Mouse (Mus musculus) megakaryocyte, embryonic 14.5 days (primary cell): ENCODE results near the gene Gm960. TPM values are rescaled to one million over a fixed set of nuclear protein-coding genes. Genes with fewer than 3 reads are reported as not detected.

Source experiments
- H3K27me3 ChIP-seq: replicated peaks from 2 replicates; pipeline ENCODE3; 2012; ENCODE audit warnings: inconsistent platforms
- H3K36me3 ChIP-seq: replicated peaks from 2 replicates; pipeline ENCODE3; 2012; ENCODE audit warnings: low read length, inconsistent platforms, mixed read lengths
- H3K4me1 ChIP-seq: 2 replicates; pipeline ENCODE4 v1.6.1; 2012; ENCODE audit warnings: inconsistent platforms
- H3K4me3 ChIP-seq: replicated peaks from 2 replicates; pipeline ENCODE3; 2012; ENCODE audit warnings: moderate library complexity, mild to moderate bottlenecking, inconsistent platforms
- H3K9me3 ChIP-seq: 2 replicates; pipeline ENCODE4 v1.6.1; 2012; ENCODE audit warnings: inconsistent platforms
- FLI1 ChIP-seq: IDR thresholded peaks from 2 replicates; pipeline ENCODE4 v1.6.1; 2012; ENCODE audit warnings: low read length, inconsistent platforms, mixed read lengths
- GATA1 ChIP-seq: IDR thresholded peaks from 3 replicates; pipeline ENCODE4 v1.6.1; 2012; ENCODE audit warnings: mixed read lengths, low read length, inconsistent platforms, borderline replicate concordance
- polyA plus RNA-seq: library from polyadenylated mRNA; stranded (reverse); fragments of >175 nt; gene quantifications from 2 replicates; pipeline ENCODE4 v1.2.3, GENCODE M21; 2012; ENCODE audit warnings: low replicate concordance; ENCODE audit not compliant: insufficient read depth

Gene Gm960
- polyA plus RNA-seq, 1 experiment = not detected

- TF ChIP-seq GATA1 (no peak), FLI1 (no peak)
- Histone ChIP-seq H3K36me3 (no peaks in the 10 kb centered on the region), H3K9me3 (no peaks in the 10 kb centered on the region), H3K4me1 (peaks cover 3% of the 10 kb centered on the region; the same call in 1 of the 2 replicates), H3K27me3 (peaks cover 30% of the 10 kb centered on the region), H3K4me3 (no peak overlapping the region)
These were observed 40.6 kb upstream of the Gm960 start for GRCm38 (mm10) chr19:4739053-4739452.

- H3K9me3 ChIP-seq = no peaks in the 10 kb centered on the region
- peaks cover 3% of the 10 kb centered on the region; the same call in 1 of the 2 replicates for H3K4me1 ChIP-seq
- H3K4me3 ChIP-seq = no peak overlapping the region
- no peaks in the 10 kb centered on the region for H3K36me3 ChIP-seq
- H3K27me3 ChIP-seq = peaks cover 35% of the 10 kb centered on the region
- TF ChIP-seq GATA1 = no peak
- TF ChIP-seq FLI1 = no peak
These were observed 39.4 kb upstream of the Gm960 start for GRCm38 (mm10) chr19:4737866-4738265.

DNA sequence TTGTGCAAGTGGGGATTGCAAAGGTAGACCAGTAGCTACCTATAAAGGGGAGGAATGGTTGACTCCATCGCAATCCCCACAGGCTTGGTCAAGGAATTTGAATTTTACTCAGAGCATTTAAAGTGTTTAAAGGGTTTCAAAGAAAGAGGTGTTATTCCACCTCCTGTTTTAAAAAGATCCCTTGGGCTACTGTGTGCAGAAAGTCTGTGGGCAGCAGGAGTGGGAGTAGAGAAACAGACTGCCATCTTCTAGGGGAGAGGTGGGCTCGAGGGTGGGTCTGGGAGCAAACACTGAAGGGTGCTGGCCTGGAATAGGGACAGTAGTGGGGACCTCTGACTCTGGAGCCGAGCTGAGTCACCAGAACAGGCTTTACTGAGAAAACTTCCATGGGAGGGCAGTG lies 34.6 kb upstream of the Gm960 start:
- Histone ChIP-seq H3K4me1 (no peaks in the 10 kb centered on the region), H3K9me3 (no peaks in the 10 kb centered on the region), H3K27me3 (peaks cover 42% of the 10 kb centered on the region), H3K4me3 (no peak overlapping the region), H3K36me3 (no peaks in the 10 kb centered on the region)
- TF ChIP-seq FLI1 (no peak), GATA1 (no peak)

DNA sequence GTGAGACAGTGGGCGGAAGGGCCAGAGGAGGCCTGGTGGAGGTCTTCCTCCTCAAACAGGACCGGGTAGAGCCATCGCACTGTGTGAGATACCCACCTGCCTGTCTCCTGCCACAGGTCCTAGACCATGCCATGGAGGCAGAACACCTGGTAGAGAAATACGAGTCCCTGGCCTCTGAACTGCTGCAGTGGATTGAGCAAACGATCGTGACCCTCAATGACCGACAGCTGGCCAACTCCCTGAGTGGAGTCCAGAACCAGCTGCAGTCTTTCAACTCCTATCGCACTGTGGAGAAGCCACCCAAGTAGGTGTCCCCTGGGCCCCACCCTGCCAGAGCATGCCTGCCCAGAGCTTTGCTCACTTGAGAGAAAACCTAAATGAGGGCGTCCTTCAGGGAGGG lies 30.7 kb upstream of the Gm960 start:
- no peaks in the 10 kb centered on the region for H3K4me1 ChIP-seq
- no peaks in the 10 kb centered on the region for H3K9me3 ChIP-seq
- TF ChIP-seq GATA1 = no peak
- no peak for TF ChIP-seq FLI1
- H3K27me3 ChIP-seq = peaks cover 62% of the 10 kb centered on the region
- H3K4me3 ChIP-seq = no peak overlapping the region
- no peaks in the 10 kb centered on the region for H3K36me3 ChIP-seq

GRCm38 (mm10) chr19:4720671-4721244 lies 22.3 kb upstream of the Gm960 start:
- Histone ChIP-seq H3K4me1 (peaks cover 19% of the 10 kb centered on the region), H3K9me3 (no peaks in the 10 kb centered on the region), H3K4me3 (no peak overlapping the region), H3K36me3 (no peaks in the 10 kb centered on the region), H3K27me3 (peaks cover 75% of the 10 kb centered on the region)
- no peak for TF ChIP-seq GATA1
- no peak for TF ChIP-seq FLI1

- H3K36me3 ChIP-seq = no peaks in the 10 kb centered on the region
- H3K4me1 ChIP-seq = peaks cover 19% of the 10 kb centered on the region
- H3K4me3 ChIP-seq = no peak overlapping the region
- H3K27me3 ChIP-seq = peaks cover 76% of the 10 kb centered on the region
- no peaks in the 10 kb centered on the region for H3K9me3 ChIP-seq
- no peak for TF ChIP-seq FLI1
- TF ChIP-seq GATA1 = no peak
These were observed 21.6 kb upstream of the Gm960 start for GRCm38 (mm10) chr19:4720112-4720511.

DNA sequence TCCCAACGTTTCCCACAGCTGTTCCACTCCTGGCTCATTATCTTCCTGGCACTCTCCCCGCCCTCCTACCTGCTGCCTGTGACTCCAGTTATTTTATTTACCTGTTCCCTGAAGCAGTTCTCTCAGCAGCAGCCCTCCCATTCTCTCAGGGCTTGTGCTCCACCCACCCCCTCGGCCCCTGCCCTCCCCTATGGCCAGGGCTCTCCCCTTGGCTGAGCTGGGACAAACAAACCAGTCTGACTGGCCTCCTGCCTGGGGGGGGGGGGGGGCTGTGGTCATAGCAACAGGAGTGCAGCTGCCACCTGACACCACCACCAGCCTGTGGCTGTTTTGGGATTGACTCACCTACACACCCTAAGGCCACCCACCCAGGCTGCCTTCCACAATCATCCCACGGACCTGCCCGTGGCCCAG lies 20.9 kb upstream of the Gm960 start:
- TF ChIP-seq FLI1 (no peak), GATA1 (no peak)
- Histone ChIP-seq H3K4me3 (no peak overlapping the region), H3K36me3 (no peaks in the 10 kb centered on the region), H3K9me3 (no peaks in the 10 kb centered on the region), H3K4me1 (peaks cover 19% of the 10 kb centered on the region), H3K27me3 (peaks cover 79% of the 10 kb centered on the region)

DNA sequence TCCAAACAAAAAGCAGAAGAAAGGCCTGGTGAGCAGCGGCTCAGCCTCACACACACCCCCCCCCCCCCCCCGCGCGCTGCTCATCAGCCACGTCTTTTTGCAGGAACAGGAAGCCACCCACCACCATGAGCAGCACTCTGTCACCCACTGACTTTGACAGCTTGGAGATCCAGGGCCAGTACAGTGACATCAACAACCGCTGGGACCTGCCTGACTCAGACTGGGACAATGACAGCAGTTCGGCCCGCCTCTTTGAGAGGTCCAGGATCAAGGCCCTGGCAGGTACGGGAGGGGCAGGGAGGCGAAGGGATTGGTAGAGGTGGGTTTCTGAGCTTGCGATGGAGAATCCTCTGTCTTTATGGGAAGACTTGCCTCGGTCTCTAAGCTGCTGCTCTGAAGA lies 20.2 kb upstream of the Gm960 start:
- TF ChIP-seq GATA1 (no peak), FLI1 (no peak)
- Histone ChIP-seq H3K4me1 (peaks cover 19% of the 10 kb centered on the region), H3K36me3 (no peaks in the 10 kb centered on the region), H3K27me3 (peaks cover 79% of the 10 kb centered on the region), H3K4me3 (peak overlapping the region; percentile 83), H3K9me3 (no peaks in the 10 kb centered on the region)

DNA sequence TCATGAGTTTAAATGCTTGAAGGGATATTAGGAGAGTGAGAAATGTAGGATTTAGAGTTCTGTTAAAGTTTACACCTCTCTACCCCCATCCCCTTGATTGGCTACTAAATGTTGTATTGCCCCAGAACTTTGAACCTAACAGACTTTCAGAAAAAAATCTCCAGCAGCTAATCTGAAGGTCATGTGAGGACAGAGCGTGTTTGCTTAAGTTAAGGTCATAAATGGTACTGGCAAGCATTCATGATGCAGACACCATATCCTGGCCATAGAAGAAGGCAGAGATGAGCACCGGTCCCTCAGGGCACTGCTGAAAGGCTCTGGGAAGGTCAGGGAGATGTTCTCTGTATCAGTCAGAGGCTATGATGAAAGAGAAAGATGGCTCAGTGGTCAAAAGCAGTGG lies 18.8 kb upstream of the Gm960 start:
- Histone ChIP-seq H3K9me3 (no peaks in the 10 kb centered on the region), H3K4me3 (no peak overlapping the region), H3K4me1 (peaks cover 30% of the 10 kb centered on the region), H3K27me3 (peaks cover 83% of the 10 kb centered on the region), H3K36me3 (no peaks in the 10 kb centered on the region)
- TF ChIP-seq GATA1 = no peak
- no peak for TF ChIP-seq FLI1

- Histone ChIP-seq H3K27me3 (peaks cover 83% of the 10 kb centered on the region), H3K4me1 (peaks cover 35% of the 10 kb centered on the region), H3K4me3 (no peak overlapping the region), H3K36me3 (no peaks in the 10 kb centered on the region), H3K9me3 (no peaks in the 10 kb centered on the region)
- no peak for TF ChIP-seq GATA1
- no peak for TF ChIP-seq FLI1
These were observed 18.3 kb upstream of the Gm960 start for GRCm38 (mm10) chr19:4716756-4717155.

DNA sequence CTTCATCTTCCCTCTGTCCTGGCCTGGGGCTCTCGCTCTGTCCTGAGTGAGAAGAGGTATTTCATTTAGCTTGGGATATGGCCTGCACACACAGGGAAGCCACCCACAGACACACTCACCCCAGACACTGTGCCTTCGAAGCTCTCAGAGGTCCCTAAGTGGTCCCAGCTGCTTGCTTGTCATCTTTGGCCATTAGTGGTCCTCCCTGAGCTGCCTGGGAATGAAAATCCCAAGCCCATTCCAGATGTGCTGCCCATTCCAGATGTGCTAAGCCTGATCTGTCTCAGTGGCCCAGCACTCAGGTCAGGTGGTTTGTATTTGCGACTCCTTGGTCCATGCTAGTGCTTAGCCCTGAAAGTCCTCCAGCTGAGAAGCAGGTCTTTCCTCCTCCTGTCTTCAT lies 15.4 kb upstream of the Gm960 start:
- Histone ChIP-seq H3K27me3 (peaks cover 83% of the 10 kb centered on the region), H3K36me3 (no peaks in the 10 kb centered on the region), H3K9me3 (no peaks in the 10 kb centered on the region), H3K4me3 (no peak overlapping the region), H3K4me1 (peaks cover 38% of the 10 kb centered on the region)
- TF ChIP-seq FLI1 (no peak), GATA1 (no peak)
